Mouse (Mus musculus) lung, postnatal 0 days (tissue): ENCODE results near the gene Polr2e.

Experiments used
- CTCF ChIP-seq: IDR thresholded peaks from 2 replicates; pipeline ENCODE4 v1.5.1; 2016; ENCODE audit warnings: antibody characterized with exemption, mild to moderate bottlenecking
- EP300 ChIP-seq: IDR thresholded peaks from 2 replicates; pipeline ENCODE4 v1.6.1; 2016; ENCODE audit warnings: antibody characterized with exemption, mild to moderate bottlenecking, control low read depth

GRCm38 (mm10) chr10:80075924-80076323 is 36.3 kb upstream of the Polr2e start:
- TF ChIP-seq CTCF (peak; percentile 18; the same call in 1 of the 2 replicates), EP300 (no peak)
